Mouse (Mus musculus): ENCODE results near the gene Zfp850. TPM values are rescaled to one million over a fixed set of nuclear protein-coding genes. Genes with fewer than 3 reads are reported as not detected.
"Not testable (repeated sequence)": the region's sequence is repeated elsewhere in the genome, so short reads cannot be mapped to it uniquely, and the experiment has no call there.

The Zfp850 gene
- 11.0 and 24.0 TPM in 2 replicates for total RNA-seq (2017)

DNA sequence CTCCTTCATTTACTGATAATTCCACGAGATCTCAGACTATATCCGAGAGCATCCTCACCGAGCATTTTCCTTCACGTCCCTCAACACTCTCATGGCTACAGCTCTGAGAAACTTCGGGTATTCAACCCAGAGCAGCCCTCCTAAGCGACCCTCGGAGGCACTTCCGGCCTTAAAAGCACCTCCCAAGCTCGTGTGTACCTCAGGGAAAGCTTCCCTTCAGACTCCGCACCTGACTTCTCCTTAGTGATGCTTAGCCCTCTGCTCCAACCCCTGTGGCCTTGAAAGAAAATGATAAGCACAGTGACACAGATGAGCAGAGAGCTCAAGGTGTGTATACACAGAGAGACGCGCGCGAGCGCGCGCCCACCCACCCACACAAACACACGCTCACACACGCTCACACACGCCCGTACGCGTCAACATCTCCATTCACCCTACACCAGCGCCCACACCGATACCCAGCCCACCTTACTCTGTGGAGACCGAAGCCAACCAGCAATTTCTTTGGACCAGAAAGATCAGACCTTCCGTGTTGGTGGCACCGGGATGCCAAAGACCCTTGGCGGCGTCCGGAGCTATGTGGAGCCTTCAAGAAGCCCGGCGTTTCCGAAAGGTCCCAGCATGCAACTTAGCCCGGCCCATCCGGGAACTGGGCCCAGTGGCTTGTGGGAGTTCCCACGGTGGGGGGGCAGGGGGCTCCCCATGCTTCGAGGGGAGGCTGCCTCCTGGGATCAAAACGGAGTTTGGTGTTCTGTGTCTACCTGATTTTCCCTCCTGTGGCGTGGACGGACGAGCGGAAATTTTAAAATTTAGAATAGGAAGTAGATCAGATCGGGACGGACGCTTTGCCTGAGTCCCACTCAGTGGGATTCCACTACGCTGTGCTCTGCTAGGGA is at the start of gene Zfp850:
Gene Zfp850, minus strand, starts transcription at position 567 of the 896 bp plus-strand sequence.
- peak; percentile 93 for ATAC-seq (replicated peaks; ENCODE audit: low read depth, poor library complexity, severe bottlenecking)

DNA sequence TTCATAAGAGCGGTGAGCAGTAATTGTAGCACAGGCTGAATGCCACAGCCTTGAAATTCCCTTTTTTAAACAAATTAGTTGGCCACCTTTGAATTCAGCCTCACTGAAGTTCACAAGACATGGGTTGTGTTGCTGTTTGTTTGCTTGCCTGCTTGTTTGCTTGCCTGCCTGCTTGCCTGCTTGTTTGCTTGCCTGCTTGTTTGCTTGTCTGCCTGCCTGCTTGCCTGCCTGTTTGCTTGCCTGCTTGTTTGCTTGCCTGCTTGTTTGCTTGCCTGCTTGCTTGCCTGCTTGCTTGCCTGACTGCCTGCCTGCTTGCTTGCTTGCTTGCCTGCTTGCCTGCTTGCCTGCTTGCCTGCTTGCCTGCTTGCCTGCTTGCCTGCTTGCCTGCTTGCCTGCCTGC is 46.1 kb upstream of the Zfp850 start:
- ATAC-seq (replicated peaks; ENCODE audit: low read depth, poor library complexity, severe bottlenecking), result no peak

DNA sequence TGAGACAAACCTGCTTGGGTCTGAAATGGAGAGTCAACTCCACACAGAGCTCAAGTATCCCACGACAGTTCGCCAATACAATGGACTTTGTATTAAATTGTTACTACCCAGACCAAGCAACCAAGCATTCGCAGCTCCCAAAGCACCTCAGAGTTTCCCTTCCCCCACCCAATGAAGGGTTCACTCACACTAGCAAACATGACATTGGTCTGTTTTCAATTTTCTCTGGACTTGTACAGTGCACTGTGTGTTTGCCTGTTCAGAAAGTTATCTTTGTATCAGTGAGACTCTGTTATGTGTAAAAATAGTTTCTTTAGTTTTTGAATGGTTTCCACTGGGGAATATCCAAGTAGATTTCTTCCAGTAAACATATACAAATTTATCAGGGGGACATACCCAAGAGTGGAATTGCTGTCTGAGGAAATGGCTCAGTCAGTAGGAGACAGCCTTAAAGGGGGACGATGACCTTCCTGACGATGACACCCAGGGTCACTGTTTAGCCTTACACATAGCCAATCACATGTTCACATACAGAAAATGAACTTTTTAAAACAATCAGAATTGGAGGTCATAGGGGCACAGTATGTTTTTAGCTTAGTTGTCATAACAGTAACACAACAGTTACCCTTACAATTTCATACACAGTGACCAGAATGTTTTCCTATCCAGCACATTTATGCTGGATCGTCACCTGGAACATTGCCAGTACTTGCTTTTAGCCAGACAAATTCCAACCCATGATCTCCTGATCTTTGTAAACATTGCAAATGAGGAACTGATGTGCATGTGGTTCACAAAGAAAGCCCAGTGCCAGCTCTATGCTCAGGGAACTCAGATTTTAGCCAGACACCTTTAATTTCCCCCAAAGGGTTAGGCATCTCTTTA is 39.4 kb upstream of the Zfp850 start:
- no peak for ATAC-seq (replicated peaks; ENCODE audit: low read depth, poor library complexity, severe bottlenecking)

DNA sequence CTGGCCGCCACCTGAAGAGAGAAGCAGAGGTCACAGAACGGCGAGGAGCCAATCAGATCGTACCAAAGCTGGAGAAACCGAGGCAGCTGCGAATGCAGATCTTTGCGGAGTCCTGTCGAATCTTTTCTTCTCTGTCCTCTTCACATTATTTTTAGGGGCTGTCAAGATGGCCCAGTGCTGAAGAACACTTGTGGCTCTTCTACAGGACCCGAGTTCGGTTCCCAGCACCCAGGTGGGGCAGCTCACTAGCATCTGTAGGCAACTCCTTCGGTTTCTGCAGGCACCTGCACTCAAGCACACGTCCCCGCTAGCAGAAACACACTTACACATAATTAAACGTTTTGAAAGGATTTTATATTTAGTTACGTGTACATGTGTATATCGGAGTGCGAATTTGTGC is 36.7 kb upstream of the Zfp850 start:
- no peak for ATAC-seq (replicated peaks; ENCODE audit: low read depth, poor library complexity, severe bottlenecking)

DNA sequence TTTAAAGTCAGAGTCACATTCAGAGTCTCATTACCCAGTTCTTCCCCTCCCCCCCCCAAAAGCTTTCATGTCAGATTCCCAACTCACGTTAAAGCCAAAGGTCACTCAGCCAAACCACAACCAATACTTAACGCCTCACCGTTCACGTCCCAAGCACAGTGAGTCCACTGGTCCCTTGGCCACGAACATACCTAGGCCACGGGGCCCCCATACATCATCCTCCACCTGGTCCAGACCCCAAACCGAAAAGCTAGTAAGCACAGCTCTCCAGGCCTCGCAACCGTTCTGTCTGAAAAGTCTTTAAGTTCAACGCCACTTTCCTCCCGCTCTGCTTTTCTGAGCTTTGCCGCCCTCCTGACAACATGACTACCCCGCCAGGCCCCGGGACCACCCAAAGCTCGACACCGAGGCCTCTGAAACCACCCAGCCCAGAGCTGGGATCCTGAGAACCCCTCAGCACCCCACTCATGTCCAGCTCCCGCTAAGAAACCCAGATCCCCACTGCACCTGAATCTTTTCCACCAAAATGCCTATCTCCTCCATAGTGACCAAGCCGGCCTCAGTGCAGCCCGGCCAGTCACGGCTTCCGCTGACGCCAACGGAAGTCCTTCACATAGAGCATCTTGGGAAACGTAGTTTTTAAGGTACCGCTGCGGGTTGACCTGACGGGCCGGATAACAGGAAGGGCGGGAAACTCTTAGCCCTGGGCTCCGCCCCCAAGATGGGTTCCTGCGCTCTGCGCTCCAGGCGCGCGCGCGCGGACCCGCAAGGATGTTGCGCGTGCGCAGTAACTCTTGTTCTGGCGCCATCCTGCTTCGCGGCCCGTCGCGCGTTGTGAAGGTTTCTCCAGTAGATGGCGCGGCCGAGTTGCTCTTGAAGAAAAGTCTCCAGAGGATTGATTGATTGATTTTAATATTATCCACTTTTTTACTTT is 35.8 kb upstream of the Zfp850 start, which contains the start of gene Psmc4:
Gene Psmc4, minus strand, starts transcription at position 626 of the 934 bp plus-strand sequence.
- ATAC-seq (replicated peaks; ENCODE audit: low read depth, poor library complexity, severe bottlenecking), result peak; percentile 99

DNA sequence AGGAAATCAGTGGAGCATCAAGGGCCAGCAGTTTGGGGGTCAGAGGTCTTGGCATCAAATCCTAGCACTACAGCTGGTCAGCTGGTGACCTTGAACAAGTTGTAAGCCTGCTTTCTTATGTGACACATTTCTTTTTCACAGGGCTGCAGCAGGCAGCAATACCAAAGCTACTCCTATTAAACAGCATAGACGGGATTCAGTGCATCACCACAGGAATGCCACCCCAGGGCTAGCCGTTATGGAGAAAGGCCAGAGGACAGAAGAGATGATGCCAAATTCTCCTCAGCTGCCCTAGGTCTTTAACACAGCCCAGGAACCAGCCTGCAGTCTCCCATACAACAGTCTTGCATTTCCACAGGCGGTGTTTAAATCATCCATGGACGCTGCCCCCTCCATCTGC is 30.6 kb upstream of the Zfp850 start:
- ATAC-seq (replicated peaks; ENCODE audit: low read depth, poor library complexity, severe bottlenecking), result no peak

DNA sequence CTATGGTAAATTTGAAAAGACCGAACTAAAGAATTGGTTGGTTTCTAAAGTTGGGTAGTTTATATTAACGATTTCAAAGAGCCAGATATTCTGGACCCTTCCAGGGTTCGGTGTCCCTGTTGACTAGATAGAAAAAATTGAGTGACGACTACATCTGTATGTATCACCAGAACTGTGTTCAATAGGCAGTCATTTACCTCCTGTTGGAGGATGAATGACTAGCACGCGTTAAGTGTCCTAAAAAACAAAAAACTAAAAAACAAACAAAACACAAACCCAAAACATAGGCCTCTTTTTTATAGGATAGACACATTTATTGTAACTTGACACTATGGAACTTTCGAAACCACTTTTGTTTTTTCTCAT is 513 bp upstream of the Zfp850 start:
- ATAC-seq (replicated peaks; ENCODE audit: low read depth, poor library complexity, severe bottlenecking), result peak; percentile 33; the same call in 1 of the 2 replicates

DNA sequence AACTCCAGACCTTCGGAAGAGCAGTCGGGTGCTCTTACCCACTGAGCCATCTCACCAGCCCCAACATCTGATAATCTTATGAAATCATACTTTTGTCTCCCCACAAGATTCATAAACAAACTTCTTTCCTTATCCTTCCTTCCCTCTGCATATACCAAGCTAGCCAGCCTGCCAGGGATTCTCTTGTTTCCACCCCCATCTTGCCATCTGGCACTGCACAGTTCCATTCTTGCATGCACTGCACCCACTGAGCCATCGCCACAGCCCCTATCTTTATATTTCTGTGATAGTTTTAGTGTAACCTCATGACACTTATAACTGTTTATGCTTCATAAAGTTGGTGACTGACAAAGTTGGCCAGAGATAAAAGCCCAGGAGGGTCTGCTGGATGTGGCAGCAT is 3.6 kb downstream of the Zfp850 start:
- ATAC-seq (replicated peaks; ENCODE audit: low read depth, poor library complexity, severe bottlenecking), result no peak

DNA sequence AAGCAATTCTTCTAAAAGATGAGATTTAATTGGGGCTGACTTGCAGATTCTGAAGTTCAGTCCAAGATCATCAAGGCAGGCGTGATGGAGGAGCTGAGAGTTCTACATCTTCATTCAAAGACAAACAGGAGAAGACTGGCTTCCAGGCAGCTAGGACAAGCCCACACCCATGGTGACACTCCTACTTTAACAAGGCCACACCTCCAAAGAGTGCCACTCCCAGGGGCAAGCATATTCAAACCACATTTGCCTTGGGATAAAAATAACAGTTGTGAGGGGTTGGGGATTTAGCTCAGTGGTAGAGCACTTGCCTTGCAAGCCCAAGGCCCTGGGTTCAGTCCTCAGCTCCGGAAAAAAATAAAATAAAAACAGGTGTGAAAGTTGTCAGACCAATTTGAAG is 31.7 kb downstream of the Zfp850 start:
- ATAC-seq (replicated peaks; ENCODE audit: low read depth, poor library complexity, severe bottlenecking), result no peak

DNA sequence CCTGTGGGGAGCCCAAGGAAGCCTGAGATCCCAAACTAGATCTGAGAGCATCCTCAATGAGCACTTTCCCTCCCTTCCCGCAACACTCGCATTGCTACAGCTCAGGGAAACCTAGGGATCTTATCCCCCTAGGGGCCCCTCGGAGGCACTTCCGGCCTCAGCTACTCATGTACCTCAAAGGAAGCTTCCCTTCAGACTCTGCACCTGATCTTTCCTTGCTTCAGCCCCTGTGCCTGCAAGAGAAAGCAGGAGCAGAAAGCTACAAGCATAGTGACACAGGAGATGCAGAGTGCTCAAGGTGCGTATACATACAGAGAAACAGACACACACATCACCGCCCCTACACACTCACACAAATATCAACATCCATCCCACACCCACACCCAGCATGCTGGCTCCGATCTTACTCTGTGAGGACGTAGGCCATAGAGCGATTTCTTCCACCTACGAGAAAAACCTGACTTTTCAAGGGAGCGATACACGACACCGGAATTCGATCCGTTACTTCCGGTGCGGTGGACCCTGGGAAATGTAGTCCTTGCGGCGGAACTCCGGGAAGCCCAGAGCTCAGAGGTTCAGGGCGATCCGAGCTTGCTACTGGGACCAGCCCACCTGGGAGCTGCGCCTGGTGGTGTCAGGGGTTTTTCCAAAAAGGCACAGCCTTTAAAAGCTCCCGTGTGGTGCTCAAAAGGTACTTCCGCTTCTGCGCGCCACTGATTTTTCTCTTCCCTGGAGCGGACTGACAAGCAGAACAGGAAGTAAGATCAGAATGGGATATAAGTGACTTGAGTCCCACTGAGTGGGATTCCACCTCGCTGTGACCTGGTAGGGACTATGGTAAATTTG is 35.0 kb downstream of the Zfp850 start, which contains the start of gene Zfp780b:
Gene Zfp780b, minus strand, starts transcription at position 489 of the 846 bp plus-strand sequence.
- ATAC-seq (replicated peaks; ENCODE audit: low read depth, poor library complexity, severe bottlenecking), result peak; percentile 87

DNA sequence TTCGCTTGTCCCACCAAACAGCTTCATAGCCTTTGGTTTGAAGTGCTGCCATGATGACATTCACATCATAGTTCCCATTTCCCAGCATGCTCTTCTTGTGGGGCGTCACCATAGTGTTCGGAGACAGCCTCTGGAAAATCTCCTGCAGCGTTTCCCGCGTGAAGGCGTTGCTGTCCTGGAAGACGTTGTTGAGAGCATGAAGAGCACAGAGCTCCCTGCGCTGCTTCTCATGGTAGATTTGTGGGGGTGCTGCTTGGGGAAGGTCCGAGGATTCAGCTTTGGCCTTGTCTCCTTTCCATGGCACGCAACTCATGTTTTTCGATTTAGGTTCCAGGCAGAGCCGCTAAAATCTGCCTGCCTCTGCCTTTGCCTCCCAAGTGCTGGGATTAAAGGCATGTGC is 64.5 kb downstream of the Zfp850 start:
- not testable (repeated sequence) for ATAC-seq (replicated peaks; ENCODE audit: low read depth, poor library complexity, severe bottlenecking)

DNA sequence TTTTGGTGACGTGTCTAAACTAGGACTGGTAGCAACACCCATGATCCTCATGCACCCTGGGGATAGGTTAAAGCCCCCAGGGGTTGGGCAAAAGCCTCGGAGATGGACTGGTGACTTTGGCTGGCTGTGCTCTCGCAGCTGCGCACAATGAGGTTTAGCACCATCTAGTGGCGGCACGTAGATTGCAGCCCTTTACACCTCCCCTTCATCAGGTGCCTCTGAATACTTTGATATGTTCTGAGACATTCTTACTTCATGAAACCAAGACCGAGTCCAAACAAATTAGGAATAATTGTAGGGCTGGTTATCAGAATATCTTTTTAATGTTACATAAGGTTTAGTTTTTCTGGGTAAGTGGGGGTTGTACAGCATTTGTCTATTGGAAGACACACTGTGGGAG is 72.0 kb downstream of the Zfp850 start:
- not testable (repeated sequence) for ATAC-seq (replicated peaks; ENCODE audit: low read depth, poor library complexity, severe bottlenecking)

Other genes with a start within 250 kb of the Zfp850 start
- gene Zfp626, start 206.9 kb downstream of the Zfp850 start, total RNA-seq (2017), result 6.7 and 9.8 TPM in 2 replicates
- 5.0 and 8.3 TPM in 2 replicates for gene Zfp59, start 175.5 kb downstream of the Zfp850 start, total RNA-seq (2017)
- gene Zfp607a, start 156.6 kb downstream of the Zfp850 start, total RNA-seq (2017), result 11.0 and 15.0 TPM in 2 replicates
- gene Zfp974, start 84.7 kb downstream of the Zfp850 start, total RNA-seq (2017), result 3.2 and 5.0 TPM in 2 replicates
- 18.2 and 18.6 TPM in 2 replicates for gene Zfp780b, start 34.9 kb downstream of the Zfp850 start, total RNA-seq (2017)
- 144 and 150 TPM in 2 replicates for gene Psmc4, start 36.0 kb upstream of the Zfp850 start, total RNA-seq (2017)
- gene Fcgbp, start 57.1 kb upstream of the Zfp850 start, total RNA-seq (2017), result not detected in 2 replicates
- not detected in 2 replicates for gene 9530053A07Rik, start 115.4 kb upstream of the Zfp850 start, total RNA-seq (2017)
- 193 and 260 TPM in 2 replicates for gene Fbl, start 155.6 kb upstream of the Zfp850 start, total RNA-seq (2017)
- gene Dyrk1b, start 165.4 kb upstream of the Zfp850 start, total RNA-seq (2017), result 2.4 and 3.3 TPM in 2 replicates